Mouse (Mus musculus) skeletal muscle tissue, adult 2 months (tissue): ENCODE results near the gene Ncbp2.
"Not testable (repeated sequence)": the region's sequence is repeated elsewhere in the genome, so short reads cannot be mapped to it uniquely, and the experiment has no call there.

Experiments used
- DNase-seq: peaks from one replicate; pipeline ENCODE4 v3.0.0-alpha.2; 2012; ENCODE audit warnings: low read depth, low spot score

The Ncbp2 gene

DNA sequence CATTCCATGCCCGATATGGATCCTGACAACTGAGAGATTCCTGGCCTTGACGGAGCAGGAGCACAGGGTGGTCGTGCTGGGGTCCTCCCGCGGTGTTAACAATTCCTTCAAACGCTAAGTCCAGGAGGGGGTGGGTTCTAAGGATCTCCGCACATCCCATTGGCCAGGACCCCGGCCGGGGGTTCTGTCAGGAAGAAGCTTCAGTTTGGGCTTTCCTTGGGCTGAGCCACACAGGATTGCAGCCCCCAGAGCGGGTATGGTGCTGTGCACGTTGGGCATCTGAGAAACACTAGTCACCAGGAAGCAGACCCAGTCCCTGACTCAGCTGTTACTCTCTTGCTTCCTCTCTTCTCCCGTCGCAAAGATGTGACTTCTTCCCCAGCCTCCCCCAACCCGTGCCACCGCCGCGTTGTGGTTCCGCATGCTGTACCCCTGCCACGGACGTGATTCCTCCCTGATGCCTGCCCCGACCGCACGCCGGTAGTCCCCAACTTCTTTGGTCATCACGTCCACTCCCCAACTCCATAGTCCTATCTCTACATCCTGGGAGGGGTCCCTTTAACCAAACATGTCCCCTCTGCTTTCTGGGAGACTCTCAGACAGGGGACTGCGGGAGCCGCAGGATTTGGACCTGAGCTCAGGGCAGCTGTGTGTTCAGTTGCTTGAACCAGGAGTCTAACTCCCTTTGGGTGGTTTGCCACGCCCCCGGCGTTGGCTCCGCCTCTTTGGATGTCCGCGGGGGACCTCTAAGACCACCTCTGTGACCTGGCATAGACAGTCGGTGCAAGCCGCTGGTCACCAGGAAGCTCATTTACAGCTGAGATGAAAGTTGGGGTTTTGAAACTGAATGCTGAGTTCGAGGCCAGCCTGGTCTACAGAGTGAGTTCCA lies 13.0 kb upstream of the Ncbp2 start:
- DNase-seq: no peak

GRCm38 (mm10) chr16:31936568-31936967 lies 11.7 kb upstream of the Ncbp2 start:
- no peak for DNase-seq

DNA sequence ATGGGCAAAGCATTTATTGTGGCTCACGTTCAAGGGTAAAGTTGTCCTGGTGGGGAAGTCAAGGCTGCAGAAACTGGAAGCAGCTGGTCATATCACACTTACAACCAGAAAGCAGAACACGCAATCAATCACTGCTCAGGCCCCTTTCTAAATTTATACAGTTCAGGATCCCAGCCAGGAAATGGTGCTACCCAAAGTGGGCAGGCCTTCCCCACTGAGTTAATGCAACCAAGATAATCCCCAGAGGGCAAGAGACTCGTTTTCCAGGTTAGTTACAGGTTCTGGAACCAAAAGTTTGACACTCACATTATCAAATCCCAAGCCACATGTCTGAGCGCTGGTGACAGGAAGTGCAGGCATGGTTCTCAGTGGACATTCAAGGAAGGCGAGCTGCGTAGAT lies 9.5 kb upstream of the Ncbp2 start:
- no peak for DNase-seq

DNA sequence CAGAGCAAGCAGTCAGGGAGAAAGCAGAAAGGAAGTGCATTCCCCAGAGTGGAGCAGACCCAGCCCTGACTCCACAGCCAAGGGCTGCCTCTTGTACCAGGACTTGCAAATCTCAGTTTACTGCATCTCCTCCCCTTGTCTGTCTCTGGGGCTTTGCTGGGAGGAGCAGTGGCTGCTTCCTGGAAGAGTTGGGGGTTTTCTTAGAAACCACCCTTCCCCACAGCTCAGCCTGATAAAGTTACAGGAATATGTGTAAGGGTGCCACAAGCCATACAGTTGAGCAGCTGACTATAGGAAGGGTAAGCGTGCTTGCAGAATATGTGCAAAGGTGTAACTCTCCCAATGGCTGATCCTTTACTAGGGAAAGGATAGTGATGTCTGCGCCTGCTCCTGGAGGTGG lies 7.7 kb upstream of the Ncbp2 start:
- DNase-seq: no peak

- peak; percentile 27 for DNase-seq
Observed at GRCm38 (mm10) chr16:31943980-31944379, 4.3 kb upstream of the Ncbp2 start.

DNA sequence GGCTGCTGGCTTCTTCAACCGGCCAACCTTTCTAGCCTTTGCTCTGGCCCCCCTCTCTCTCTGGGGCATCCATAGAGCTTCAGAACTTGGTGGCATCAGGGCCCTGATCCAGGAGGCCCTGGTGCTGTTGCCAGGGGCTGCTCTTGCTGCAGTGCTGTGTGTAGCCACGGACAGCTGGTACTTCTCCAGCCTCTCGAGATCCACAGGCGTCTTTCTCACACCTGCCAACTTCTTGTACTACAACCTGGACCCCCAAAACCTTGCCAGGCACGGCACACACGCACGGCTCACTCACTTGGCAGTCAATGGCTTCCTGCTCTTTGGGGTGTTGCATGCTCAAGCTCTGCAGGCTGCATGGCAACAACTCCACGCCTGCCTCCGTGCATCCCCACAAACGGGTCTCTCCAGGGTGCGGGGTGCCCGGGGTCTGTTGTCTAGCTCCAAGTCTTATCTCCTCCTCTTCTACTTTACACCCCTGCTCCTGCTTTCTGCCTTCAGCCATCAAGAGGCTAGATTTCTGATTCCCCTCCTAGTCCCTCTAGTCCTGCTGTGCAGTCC lies 3.5 kb upstream of the Ncbp2 start:
- no peak for DNase-seq

- no peak for DNase-seq
Observed at GRCm38 (mm10) chr16:31945372-31945771, 2.9 kb upstream of the Ncbp2 start.

DNA sequence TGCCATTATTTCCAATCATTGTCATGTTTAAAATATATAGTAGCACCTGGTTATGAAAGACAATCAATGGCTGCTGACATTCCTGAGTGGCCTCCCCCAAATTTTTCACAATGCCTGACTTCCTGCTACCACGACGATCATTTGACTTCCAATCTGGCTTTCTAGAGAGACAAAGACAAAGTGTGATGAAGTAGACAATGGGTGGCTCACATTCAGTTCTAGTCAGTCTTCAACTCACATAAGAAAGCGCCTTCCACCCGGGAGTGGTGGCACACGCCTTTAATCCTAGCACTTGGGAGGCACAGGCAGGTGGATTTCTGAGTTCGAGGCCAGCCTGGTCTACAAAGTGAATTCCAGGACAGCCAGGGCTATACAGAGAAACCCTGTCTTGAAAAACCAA lies 2.3 kb upstream of the Ncbp2 start:
- DNase-seq: not testable (repeated sequence)

GRCm38 (mm10) chr16:31947333-31947732 lies 980 bp upstream of the Ncbp2 start:
- no peak for DNase-seq

DNA sequence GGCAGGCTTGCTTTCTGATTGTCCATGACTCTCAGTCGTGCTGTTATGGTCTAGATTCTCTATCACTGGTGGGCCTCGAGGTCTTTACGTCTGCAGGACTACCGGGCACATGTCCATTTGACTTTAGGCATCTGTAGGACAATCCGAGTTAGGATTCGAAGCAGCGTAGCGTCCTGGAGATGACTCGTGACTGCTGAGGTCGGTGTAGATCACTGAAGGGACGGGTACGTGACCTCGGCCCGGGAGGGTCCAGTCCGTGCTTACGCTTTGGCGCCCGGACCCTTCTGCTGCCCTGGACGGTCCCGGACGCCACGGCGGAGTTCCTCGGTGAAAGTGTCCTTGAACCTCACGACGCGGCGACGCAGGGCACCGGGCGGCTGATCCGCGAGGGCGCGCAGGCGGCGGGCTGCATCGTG lies 404 bp upstream of the Ncbp2 start:
- DNase-seq: no peak

GRCm38 (mm10) chr16:31963224-31963623 lies 14.9 kb downstream of the Ncbp2 start:
- DNase-seq: no peak

DNA sequence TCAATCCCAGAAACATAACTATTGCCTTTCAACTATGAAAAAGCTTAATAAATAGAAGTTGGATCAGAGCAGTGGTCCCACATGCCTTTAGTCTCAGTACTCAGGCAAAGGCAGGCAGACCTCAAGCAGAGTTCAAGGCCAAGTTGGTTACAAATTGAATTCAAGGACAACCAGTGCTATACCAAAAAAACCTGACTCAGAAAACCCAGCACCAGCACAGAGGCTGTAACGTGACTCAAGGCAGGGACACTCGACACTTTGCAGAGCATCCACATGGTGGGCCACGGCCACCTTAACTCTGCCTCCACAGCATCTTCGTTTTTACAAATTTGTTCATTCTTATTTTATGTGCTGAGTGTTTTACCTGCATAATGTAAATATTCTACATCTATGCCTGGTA lies 26.9 kb downstream of the Ncbp2 start:
- DNase-seq: no peak

GRCm38 (mm10) chr16:31979501-31979900 lies 31.2 kb downstream of the Ncbp2 start:
- no peak for DNase-seq

DNA sequence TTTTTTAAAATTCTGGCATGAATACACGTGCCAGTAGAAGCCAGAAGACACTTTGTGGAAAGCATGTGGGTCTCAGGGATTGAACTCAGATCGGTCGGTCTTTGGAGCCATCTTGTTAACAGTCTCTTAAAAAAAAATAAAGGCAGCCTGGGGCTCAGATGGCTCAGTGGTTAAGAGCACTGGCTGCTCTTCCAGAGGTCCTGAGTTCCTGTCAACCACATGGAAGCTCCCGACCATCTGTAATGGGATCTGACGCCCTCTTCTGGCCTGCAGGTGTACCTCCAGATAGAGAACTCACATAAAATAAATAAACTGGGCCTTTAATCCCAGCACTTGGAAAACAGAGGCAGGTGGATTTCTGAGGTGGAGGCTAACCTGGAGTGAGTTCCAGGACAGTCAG lies 32.6 kb downstream of the Ncbp2 start:
- DNase-seq: no peak

DNA sequence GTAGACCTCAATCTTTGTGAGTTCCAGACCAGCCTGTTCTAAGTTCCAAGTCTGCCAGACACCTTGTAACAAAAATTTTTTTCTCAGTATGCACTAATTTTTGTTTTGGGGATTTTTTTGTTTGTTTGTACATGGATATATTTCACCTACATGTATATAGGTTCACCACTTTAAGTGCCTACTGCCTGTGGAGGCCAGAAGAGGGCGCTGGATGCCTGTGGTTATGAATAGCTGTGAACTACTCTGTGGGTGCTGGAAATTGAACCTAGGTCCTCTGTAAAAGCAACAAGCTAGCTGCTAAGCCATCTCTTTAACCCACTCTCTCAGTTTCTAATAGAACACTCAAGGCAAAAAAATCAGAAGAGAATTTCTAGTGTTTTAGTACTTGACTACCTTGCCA lies 43.7 kb downstream of the Ncbp2 start:
- DNase-seq: no peak

DNA sequence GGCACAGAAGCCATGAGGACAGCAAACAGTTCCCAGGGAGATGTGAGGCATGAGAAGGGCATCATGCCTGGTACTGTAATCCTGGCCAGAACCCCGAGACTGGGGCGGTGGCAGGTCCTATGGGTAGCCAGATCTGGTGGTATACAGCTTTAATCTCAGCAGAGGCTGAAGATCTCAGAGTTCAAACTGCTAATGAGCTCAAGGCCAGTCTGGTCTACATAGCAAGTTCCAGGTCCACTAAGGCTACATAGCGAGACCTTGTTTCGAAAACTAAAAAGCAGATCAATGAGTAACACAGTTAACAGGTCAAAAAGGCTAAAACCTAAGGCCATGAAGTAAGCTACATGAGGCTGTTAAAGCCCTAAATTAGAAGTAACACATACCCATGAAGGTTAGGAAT lies 44.9 kb downstream of the Ncbp2 start:
- no peak for DNase-seq

GRCm38 (mm10) chr16:31993946-31994345 lies 45.6 kb downstream of the Ncbp2 start:
- DNase-seq: no peak

DNA sequence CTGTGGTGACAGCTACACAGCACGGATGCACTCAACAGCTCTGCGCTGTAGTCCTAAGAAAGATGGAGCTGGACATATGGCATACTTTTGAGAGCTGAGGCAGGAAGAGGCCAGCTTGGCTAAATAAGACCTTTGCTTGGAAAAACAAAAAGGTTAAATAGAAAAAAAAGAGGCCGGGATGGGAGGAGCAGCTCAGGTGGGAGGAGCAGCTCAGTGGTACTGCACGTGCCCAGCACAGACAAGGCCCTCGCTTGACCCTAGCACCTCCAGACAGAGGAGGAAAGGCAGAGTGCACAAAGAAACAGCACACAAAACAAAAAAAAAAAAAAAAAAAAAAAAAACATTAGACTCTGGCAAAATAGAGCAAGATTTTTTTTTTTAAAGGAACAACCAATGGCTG lies 48.1 kb downstream of the Ncbp2 start:
- no peak for DNase-seq

DNA sequence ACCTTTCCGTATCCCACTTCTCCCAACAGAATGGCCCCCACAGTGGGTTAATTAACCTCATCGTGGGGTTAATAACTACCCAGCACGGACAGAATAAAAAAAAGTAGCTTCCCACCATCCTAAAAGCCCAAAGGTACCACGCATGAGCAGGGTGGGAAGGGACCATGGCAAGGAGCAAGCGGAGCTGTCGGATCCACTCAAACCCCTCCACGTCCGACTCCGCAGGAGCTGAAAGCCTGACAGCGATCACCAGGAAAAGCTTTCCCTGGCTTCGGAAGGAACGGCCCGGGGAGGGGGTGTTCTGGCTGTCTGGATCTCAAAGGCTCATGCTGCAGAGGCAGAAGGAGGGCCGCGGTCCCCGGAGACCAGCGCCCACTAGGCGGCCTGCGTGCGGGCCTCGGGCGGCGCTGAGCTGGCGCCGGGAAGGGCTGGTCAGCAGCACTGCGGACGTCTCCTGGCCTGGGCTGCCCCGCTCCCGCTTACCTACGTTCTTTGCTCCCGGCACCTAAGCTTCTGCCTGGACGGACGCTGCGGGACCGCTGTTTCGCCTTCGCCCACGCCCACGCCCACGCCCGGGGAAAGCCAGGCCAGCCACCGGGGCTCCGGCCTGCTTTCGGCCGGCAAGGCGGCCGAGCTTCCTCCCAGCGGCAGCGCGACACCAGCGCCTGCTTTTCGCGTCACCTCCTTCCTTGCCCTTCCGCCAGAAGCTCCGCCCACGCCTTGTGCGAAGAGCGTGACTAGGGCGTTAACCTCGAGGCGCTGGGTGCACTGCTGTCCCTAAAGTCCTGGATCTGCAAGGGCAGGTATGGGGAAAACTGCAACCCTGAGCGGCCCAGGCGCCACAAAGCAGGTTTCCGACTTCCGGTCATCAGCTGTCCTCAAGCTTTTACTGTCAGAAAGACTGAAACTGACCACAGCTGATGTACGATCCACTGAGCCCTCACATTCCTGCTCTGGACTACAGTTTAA lies 54.5 kb downstream of the Ncbp2 start, which contains the start of gene Senp5:
Senp5 (minus strand) TSS at position 779 of the 969 bp plus-strand sequence.
- DNase-seq: peak; percentile 91

DNA sequence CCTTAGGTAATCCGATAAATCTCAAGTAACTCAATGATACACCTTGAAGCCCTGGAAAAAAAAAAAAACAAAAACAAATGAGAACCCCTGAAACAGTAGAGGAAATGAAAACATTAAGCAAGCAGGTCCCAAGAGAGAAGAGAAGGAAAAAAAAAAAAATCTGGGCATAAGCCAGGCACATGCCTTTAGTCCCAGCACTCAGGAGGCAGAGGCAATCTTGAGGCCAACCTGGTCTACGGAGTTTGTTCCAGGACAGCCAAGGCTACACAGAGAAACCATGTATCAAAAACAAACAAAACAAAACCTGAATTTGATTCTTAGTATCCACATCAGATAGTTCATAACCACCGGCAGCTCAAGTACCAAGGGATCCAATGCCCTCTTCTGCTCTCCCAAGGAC lies 56.4 kb downstream of the Ncbp2 start:
- DNase-seq: no peak

- DNase-seq: no peak
Observed at GRCm38 (mm10) chr16:32008529-32009293, 60.4 kb downstream of the Ncbp2 start.
